Mouse (Mus musculus): Measurements from ENCODE around the gene Atp8b3.

DNA sequence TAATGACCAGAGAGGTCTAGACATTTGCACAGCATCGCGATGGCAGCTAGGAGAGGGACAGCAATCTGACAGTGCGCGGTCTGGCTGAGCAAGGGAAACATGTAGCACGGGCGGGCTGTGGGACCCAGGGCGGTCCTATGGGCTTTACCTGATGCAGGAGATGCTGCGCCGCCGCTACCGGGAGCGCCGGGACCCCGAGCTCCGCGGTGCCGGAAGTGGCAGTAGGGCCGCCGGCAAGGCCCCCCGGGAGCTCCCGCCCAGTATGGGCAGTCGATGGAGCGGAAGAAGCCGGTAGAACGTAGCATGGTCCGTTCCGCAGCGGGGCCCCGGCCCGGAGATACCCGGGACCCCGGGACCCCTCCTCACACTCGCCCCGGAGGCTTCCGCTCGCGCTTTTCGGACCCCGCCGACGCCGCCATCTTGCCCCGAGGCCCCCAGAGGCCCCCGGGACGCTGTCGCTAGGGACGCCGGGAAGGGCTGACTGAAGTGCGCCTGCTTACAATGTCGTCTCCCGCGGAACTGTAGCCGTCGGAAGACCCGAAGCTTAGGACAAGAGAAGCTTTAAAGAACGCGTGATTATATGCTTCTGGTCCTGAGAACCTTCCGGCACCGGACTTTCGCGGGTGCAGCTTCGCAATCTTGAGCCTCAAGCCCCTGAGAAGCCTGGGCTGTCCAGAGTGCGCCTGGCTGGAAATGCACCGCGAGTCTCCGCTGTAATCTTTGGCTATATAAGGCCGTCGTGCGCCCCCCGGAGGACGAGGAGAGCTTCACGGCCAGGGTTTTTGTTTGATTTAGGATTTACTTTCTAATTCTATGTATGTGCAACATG is 22.4 kb upstream of the Atp8b3 start, which contains the start of gene Rexo1:
- TF ChIP-seq CTCF (conservative IDR thresholded peaks at IDR 0.05; ENCODE audit: low read length) (peak; percentile 73), POU5F1 (IDR thresholded peaks at IDR 0.05; ENCODE audit: borderline replicate concordance, low read length) (no peak)

Data from E14TG2a.4 (cell line).